Mouse (Mus musculus): Measurements from ENCODE around the gene Psenen. TPM values are rescaled to one million over a fixed set of nuclear protein-coding genes. Genes with fewer than 3 reads are reported as not detected.

Gene Psenen
- polyA plus RNA-seq, 1 experiment from 2014 or later, result 87.9 TPM

GRCm38 (mm10) chr7:30586455-30587020, 23.1 kb upstream of the Psenen start:
- peaks cover 21% of the 10 kb centered on the region for H3K4me1 ChIP-seq
- H3K9me3 ChIP-seq (replicated peaks), result no peaks in the 10 kb centered on the region
- H3K36me3 ChIP-seq, result peaks cover 55% of the 10 kb centered on the region
- peak overlapping the region; percentile 100 for H3K4me3 ChIP-seq
- H3K27me3 ChIP-seq (replicated peaks), result no peaks in the 10 kb centered on the region
- ATAC-seq, result no peak
- peak overlapping the region; percentile 100; the same call in 1 of the 2 replicates for H3K9ac ChIP-seq
- peak overlapping the region; percentile 94 for H3K4me2 ChIP-seq
- WGBS (ENCODE audit: insufficient replicate concordance), result 86% methylated on average over 28 of the region's 28 CpGs
- H3K27ac ChIP-seq, result no peak overlapping the region

DNA sequence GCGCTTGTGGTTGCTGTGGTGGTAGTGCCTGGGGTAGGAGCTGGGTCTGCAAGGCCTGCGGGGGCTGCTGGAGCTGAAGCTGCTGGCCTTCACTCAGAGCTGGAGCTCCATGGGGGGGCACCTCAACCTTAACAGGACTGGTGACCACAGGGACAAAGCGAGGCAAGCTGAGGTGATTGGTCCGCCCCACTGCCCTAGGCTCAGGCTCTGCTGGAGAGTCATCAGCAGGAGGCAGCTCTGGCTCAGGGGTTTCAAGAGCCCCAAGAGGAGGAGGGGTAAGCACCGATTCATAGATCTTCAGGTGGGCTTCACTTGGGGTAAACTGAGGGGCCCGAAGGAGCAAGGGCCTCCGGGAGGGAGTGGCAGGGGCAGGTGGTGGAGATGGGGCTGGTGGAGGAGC, 21.7 kb upstream of the Psenen start:
- Histone ChIP-seq H3K27me3 (replicated peaks) (no peaks in the 10 kb centered on the region), H3K4me1 (peaks cover 21% of the 10 kb centered on the region), H3K9ac (no peak overlapping the region), H3K4me3 (no peak overlapping the region), H3K4me2 (no peak overlapping the region), H3K36me3 (peaks cover 68% of the 10 kb centered on the region), H3K27ac (no peak overlapping the region), H3K9me3 (replicated peaks) (no peaks in the 10 kb centered on the region)
- ATAC-seq, result no peak
- 95% methylated on average over 7 of the region's 7 CpGs for WGBS (ENCODE audit: insufficient replicate concordance)

GRCm38 (mm10) chr7:30584339-30584738, 20.9 kb upstream of the Psenen start:
- 91% methylated on average over 10 of the region's 10 CpGs for WGBS (ENCODE audit: insufficient replicate concordance)
- H3K27ac ChIP-seq, result no peak overlapping the region
- peaks cover 16% of the 10 kb centered on the region for H3K4me1 ChIP-seq
- no peak overlapping the region for H3K4me2 ChIP-seq
- H3K9me3 ChIP-seq (replicated peaks), result no peaks in the 10 kb centered on the region
- H3K9ac ChIP-seq, result no peak overlapping the region
- H3K4me3 ChIP-seq, result no peak overlapping the region
- no peak for ATAC-seq
- H3K27me3 ChIP-seq (replicated peaks), result no peaks in the 10 kb centered on the region
- H3K36me3 ChIP-seq, result peaks cover 77% of the 10 kb centered on the region

DNA sequence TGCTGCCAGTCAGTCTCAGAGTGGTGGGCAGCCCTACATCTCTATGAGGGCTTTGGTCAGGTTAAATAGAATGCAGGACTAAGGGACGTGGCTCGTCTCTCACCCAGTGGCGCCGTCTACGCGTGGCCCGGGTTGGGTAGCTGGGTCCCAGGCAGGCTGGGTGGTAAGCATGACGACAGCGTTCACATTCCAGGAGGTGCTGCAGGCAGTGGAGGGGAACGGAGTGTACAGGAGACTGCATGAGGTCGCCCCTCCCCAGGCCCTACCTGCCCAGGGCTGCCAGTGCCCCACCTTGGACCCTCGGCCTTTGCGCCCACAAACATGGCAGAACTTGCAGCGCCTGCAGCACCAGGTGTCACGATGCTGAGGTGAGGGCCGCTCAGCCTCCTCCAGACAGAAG, 18.1 kb upstream of the Psenen start:
- Histone ChIP-seq H3K4me3 (no peak overlapping the region), H3K4me1 (peaks cover 4% of the 10 kb centered on the region), H3K9me3 (replicated peaks) (no peaks in the 10 kb centered on the region), H3K36me3 (peaks cover 100% of the 10 kb centered on the region), H3K4me2 (no peak overlapping the region), H3K27ac (no peak overlapping the region), H3K27me3 (replicated peaks) (no peaks in the 10 kb centered on the region), H3K9ac (no peak overlapping the region)
- WGBS (ENCODE audit: insufficient replicate concordance), result 93% methylated on average over 16 of the region's 16 CpGs
- no peak for ATAC-seq

GRCm38 (mm10) chr7:30579950-30580349, 16.5 kb upstream of the Psenen start:
- whole genome bisulfite sequencing (ENCODE audit: insufficient replicate concordance), result 86% methylated on average over 8 of the region's 8 CpGs
- Histone ChIP-seq H3K36me3 (peaks cover 100% of the 10 kb centered on the region), H3K4me3 (no peak overlapping the region), H3K27ac (no peak overlapping the region), H3K27me3 (replicated peaks) (no peaks in the 10 kb centered on the region), H3K9ac (no peak overlapping the region), H3K4me1 (no peaks in the 10 kb centered on the region), H3K9me3 (replicated peaks) (no peaks in the 10 kb centered on the region), H3K4me2 (no peak overlapping the region)
- no peak for ATAC-seq

GRCm38 (mm10) chr7:30572969-30573368, 9.5 kb upstream of the Psenen start:
- Histone ChIP-seq H3K27me3 (replicated peaks) (no peaks in the 10 kb centered on the region), H3K4me3 (no peak overlapping the region), H3K36me3 (peaks cover 100% of the 10 kb centered on the region), H3K9me3 (replicated peaks) (no peaks in the 10 kb centered on the region), H3K27ac (no peak overlapping the region), H3K4me1 (peaks cover 20% of the 10 kb centered on the region), H3K4me2 (no peak overlapping the region), H3K9ac (no peak overlapping the region)
- 74% methylated on average over 2 of the region's 2 CpGs for WGBS (ENCODE audit: insufficient replicate concordance)
- ATAC-seq, result no peak

- Histone ChIP-seq H3K4me1 (peaks cover 20% of the 10 kb centered on the region), H3K27ac (0 out of 2 replicates have a peak overlapping the region, but pooled peaks have one; percentile 43), H3K9me3 (replicated peaks) (no peaks in the 10 kb centered on the region), H3K4me2 (no peak overlapping the region), H3K27me3 (replicated peaks) (no peaks in the 10 kb centered on the region), H3K36me3 (peaks cover 98% of the 10 kb centered on the region), H3K9ac (no peak overlapping the region), H3K4me3 (no peak overlapping the region)
- 59% methylated on average over 5 of the region's 5 CpGs for WGBS (ENCODE audit: insufficient replicate concordance)
- 0 out of 2 replicates have a peak, but pooled peaks have one; percentile 36 for ATAC-seq
Measured at GRCm38 (mm10) chr7:30572389-30572788, 9.0 kb upstream of the Psenen start.

GRCm38 (mm10) chr7:30567555-30567954, 4.1 kb upstream of the Psenen start:
- no peak overlapping the region for H3K9ac ChIP-seq
- H3K4me1 ChIP-seq, result peaks cover 21% of the 10 kb centered on the region
- no peak overlapping the region for H3K4me2 ChIP-seq
- WGBS (ENCODE audit: insufficient replicate concordance), result 87% methylated on average over 11 of the region's 11 CpGs
- ATAC-seq, result no peak
- H3K27ac ChIP-seq, result no peak overlapping the region
- no peaks in the 10 kb centered on the region for H3K9me3 ChIP-seq (replicated peaks)
- H3K27me3 ChIP-seq (replicated peaks), result no peaks in the 10 kb centered on the region
- no peak overlapping the region for H3K4me3 ChIP-seq
- H3K36me3 ChIP-seq, result peaks cover 82% of the 10 kb centered on the region

DNA sequence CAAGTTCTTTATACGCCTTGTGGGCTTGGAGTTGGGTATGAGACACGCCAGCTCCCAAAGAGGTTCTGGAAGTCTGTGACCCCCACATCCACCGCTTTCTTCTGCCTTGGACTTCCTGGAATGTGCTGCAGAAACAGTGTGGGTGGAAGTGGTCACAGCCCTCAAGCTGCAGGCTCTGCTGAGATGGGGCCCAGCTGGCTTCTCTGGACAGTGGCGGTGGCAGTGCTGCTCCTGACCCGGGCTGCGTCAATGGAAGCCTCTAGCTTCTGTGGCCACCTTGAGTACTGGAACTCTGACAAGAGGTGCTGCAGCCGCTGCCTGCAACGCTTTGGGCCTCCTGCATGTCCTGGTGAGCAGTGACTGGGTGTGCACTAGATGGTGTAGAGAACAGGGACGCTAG, 2.6 kb upstream of the Psenen start:
- no peak overlapping the region for H3K27ac ChIP-seq
- no peaks in the 10 kb centered on the region for H3K9me3 ChIP-seq (replicated peaks)
- WGBS (ENCODE audit: insufficient replicate concordance), result 77% methylated on average over 9 of the region's 9 CpGs
- H3K4me2 ChIP-seq, result no peak overlapping the region
- peaks cover 71% of the 10 kb centered on the region for H3K36me3 ChIP-seq
- no peak overlapping the region for H3K4me3 ChIP-seq
- peaks cover 23% of the 10 kb centered on the region for H3K4me1 ChIP-seq
- ATAC-seq, result no peak
- no peaks in the 10 kb centered on the region for H3K27me3 ChIP-seq (replicated peaks)
- no peak overlapping the region for H3K9ac ChIP-seq

GRCm38 (mm10) chr7:30564970-30565571, 1.6 kb upstream of the Psenen start, which contains the start of gene Igflr1:
Gene Igflr1 (plus strand): TSS chr7:30565427.
- WGBS (ENCODE audit: insufficient replicate concordance), result 82% methylated on average over 12 of the region's 12 CpGs
- ATAC-seq, result no peak
- H3K36me3 ChIP-seq, result peaks cover 61% of the 10 kb centered on the region

GRCm38 (mm10) chr7:30563906-30564280, 466 bp upstream of the Psenen start:
- Histone ChIP-seq H3K9ac (peak overlapping the region; percentile 79), H3K4me1 (peaks cover 35% of the 10 kb centered on the region), H3K4me2 (peak overlapping the region; percentile 82), H3K4me3 (peak overlapping the region; percentile 83), H3K36me3 (peaks cover 49% of the 10 kb centered on the region), H3K27ac (peak overlapping the region; percentile 96), H3K9me3 (replicated peaks) (no peaks in the 10 kb centered on the region), H3K27me3 (replicated peaks) (no peaks in the 10 kb centered on the region)
- WGBS (ENCODE audit: insufficient replicate concordance), result 19% methylated on average over 6 of the region's 6 CpGs
- ATAC-seq, result no peak

More at GRCm38 (mm10) chr7:30564970-30565571, 1.6 kb upstream of the Psenen start, which contains the start of gene Igflr1:
- peak within 1 kb of the TSS; percentile 82 for H3K4me2 ChIP-seq
- H3K4me1 ChIP-seq, result peaks cover 30% of the 10 kb centered on the region
- H3K9ac ChIP-seq, result no peak within 1 kb of the TSS
- H3K9me3 ChIP-seq (replicated peaks), result no peaks in the 10 kb centered on the region
- peak within 1 kb of the TSS; percentile 83 for H3K4me3 ChIP-seq
- H3K27ac ChIP-seq, result 0 out of 2 replicates have a peak within 1 kb of the TSS, but pooled peaks have one; percentile 96
- no peaks in the 10 kb centered on the region for H3K27me3 ChIP-seq (replicated peaks)

- H3K27me3 ChIP-seq (replicated peaks), result no peaks in the 10 kb centered on the region
- peak overlapping the region; percentile 83 for H3K27ac ChIP-seq
- ATAC-seq, result no peak
- no peaks in the 10 kb centered on the region for H3K9me3 ChIP-seq (replicated peaks)
- WGBS (ENCODE audit: insufficient replicate concordance), result under 1% methylated on average over 27 of the region's 27 CpGs
- H3K36me3 ChIP-seq, result peaks cover 41% of the 10 kb centered on the region
- peaks cover 47% of the 10 kb centered on the region for H3K4me1 ChIP-seq
- H3K4me3 ChIP-seq, result peak overlapping the region; percentile 83
- peak overlapping the region; percentile 75 for H3K9ac ChIP-seq
- H3K4me2 ChIP-seq, result peak overlapping the region; percentile 82
Measured at GRCm38 (mm10) chr7:30562526-30563116, 806 bp downstream of the Psenen start.

All from liver, embryonic 12.5 days (tissue).